Mouse (Mus musculus) heart, embryonic 11.5 days (tissue): ENCODE data around the gene 1190005I06Rik. TPM values are rescaled to one million over a fixed set of nuclear protein-coding genes. Genes with fewer than 3 reads are reported as not detected.
A peak's percentile ranks its signal among the peaks of the same experiment; 100 is the strongest.

Experiments used
- ATAC-seq: fragments of 200-750 bp; cut with Nextera tagmentation; replicated peaks from 2 replicates; pipeline ENCODE4 v1.8.0; 2017; ENCODE audit warnings: moderate library complexity; ENCODE audit not compliant: insufficient number of reproducible peaks, low FRiP score, low TSS enrichment
- H3K27ac ChIP-seq: fragments of 300-500 bp; sonication (generic); 2 replicates; pipeline ENCODE4 v1.5.1; 2014; ENCODE audit warnings: mild to moderate bottlenecking, low read depth, low read length
- H3K27me3 ChIP-seq: fragments of 300-500 bp; sonication (generic); 2 replicates; pipeline ENCODE4 v1.6.1; 2014; ENCODE audit warnings: mild to moderate bottlenecking, low read length, mixed read lengths; ENCODE audit not compliant: control insufficient read depth, insufficient read depth
- H3K36me3 ChIP-seq: fragments of 300-500 bp; sonication (generic); 2 replicates; pipeline ENCODE4 v1.6.1; 2014; ENCODE audit warnings: mild to moderate bottlenecking, low read length, moderate library complexity, mixed read lengths; ENCODE audit not compliant: control insufficient read depth, insufficient read depth
- H3K4me1 ChIP-seq: fragments of 300-500 bp; sonication (generic); 2 replicates; pipeline ENCODE4 v1.6.1; 2014; ENCODE audit warnings: low read length; ENCODE audit not compliant: control insufficient read depth, insufficient read depth
- H3K4me2 ChIP-seq: fragments of 300-500 bp; sonication (generic); 2 replicates; pipeline ENCODE4 v1.6.1; 2014; ENCODE audit warnings: mild to moderate bottlenecking, moderate library complexity
- H3K4me3 ChIP-seq: fragments of 300-500 bp; sonication (generic); 2 replicates; pipeline ENCODE4 v1.5.1; 2014; ENCODE audit warnings: low read depth, low read length
- H3K9ac ChIP-seq: fragments of 300-500 bp; sonication (generic); 2 replicates; pipeline ENCODE4 v1.6.1; 2014; ENCODE audit warnings: mild to moderate bottlenecking, low read depth, low read length, moderate library complexity
- H3K9me3 ChIP-seq: fragments of 300-500 bp; sonication (generic); replicated peaks from 2 replicates; pipeline ENCODE4 v1.6.1; 2016; ENCODE audit warnings: low read length; ENCODE audit not compliant: control insufficient read depth
- WGBS: fragments of 180-500 bp; shearing (Covaris S2); extraction: QIAGEN DNeasy Blood & Tissue Kit; methylation state at CpG from one replicate; pipeline ENCODE4 v1.1.7; 2014; ENCODE audit not compliant: insufficient replicate concordance; 5-methylcytosine and 5-hydroxymethylcytosine counted together
- polyA plus RNA-seq: library from polyadenylated mRNA; unstranded; fragments of >200 nt; fragmentation: Nextera tagmentation; extraction: Ambion mirVana; gene quantifications from 2 replicates; pipeline ENCODE4 v1.2.1, GENCODE M21; 2014

The 1190005I06Rik gene
- polyA plus RNA-seq, 1 experiment from 2014 or later = 4.6 TPM

DNA sequence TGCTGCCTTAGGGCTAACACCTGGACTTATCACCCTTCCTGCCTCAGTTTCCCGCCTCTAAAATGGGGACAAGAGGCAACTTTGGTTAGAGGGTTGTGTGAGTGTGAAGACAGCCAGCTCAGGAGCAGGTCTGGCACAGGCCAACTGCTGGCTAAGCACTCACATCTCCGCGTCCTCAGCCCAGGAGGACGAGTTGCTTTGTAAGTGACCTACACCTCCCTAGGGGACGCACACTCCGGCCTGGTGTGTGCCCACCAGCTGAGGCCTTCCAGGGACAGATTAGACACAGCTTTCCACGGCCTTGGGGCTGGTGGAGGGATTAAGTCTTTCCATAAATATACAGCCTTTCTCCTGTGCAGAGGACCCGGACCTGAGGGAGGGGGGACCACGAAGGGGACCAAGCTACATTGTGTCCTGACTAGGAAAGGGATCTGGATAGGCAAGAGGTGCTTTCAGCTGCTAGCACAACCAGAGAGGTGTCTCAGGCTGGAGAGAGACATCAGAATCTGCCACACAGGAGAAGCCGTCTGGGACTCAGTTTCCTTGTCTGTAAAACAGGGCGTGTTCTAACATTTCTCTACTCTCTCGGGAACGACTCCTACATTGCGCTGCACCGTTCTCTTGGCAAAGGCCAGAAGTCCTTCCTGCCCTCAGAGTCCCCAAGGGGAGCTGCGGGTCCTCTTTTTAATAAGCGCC is 14.3 kb downstream of the 1190005I06Rik start:
- Histone ChIP-seq H3K27ac (no peak overlapping the region), H3K27me3 (peaks cover 15% of the 10 kb centered on the region), H3K9me3 (0 out of 2 replicates have a peak, but pooled peaks cover 2% of the 10 kb centered on the region), H3K36me3 (no peaks in the 10 kb centered on the region), H3K9ac (peak overlapping the region; percentile 65; the same call in 1 of the 2 replicates), H3K4me2 (peak overlapping the region; percentile 95), H3K4me3 (peak overlapping the region; percentile 67), H3K4me1 (peaks cover 15% of the 10 kb centered on the region)
- 29% methylated on average over 17 of the region's 17 CpGs for WGBS
- ATAC-seq = no peak

DNA sequence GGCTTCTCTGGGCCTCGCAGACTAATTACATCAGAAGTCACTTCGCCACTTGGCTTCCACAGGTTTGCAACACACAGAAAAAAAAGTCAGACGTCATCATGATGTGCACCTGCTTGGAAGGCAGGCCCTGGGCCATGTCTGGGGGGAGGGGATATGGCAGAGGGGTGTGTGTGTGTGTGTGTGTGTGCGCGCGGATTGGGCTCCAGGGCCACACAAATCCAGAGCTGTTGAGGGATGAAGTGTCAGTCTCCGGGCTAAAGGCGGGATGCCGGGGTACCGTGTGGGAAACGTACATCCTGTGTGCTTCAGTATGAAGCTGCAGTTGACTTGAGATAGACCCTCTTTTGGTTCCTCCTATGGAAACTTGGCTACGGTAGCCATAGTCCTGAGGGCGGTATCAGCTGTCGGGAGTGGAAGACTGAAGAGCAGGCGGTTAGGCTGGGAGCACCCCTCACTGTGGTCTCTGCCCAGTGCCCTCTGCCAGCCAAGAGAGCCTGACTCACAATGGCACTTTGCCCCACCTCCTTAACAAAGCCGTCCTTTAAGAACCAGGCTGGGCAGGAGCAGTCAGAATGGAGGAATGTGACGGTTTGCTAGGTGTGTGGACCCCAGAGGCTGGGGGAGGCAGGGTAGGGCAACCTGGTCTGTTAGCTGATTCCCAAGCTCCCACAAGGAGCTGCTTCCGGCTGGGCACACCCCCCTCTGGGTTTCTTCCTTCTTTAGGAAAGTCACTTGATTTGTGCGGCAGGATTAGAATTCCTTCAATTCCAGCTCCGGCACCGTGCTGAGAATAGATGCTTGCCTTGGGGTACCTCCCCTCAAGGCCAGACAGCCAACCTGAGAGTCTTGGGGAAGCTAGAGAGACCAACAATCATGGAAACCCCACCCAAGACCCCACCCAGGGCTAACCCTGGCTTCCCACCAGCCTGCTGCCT is 15.7 kb downstream of the 1190005I06Rik start:
- peaks cover 15% of the 10 kb centered on the region for H3K4me1 ChIP-seq
- ATAC-seq = no peak

DNA sequence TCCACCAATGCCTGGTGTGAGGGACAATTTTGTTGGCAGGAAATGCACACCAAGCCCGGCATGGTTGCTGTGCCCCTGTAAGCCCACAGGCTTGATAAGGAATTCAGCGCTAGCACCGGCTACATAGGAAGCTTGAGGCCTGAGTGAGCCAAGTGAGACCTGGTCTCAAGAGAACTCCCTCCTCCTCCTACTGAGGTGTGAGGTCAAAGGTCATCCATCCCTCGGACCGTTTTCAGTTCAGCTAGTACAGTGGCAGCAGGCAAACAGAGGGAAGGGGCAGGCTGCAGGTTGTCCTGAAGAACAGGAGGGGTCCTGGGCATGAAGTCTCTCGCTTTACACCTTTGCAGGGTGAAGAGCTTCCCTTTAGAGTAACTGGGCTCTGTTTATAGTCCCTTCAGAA is 16.6 kb downstream of the 1190005I06Rik start:
- WGBS = 39% methylated on average over 6 of the region's 6 CpGs
- no peak for ATAC-seq
- 0 out of 2 replicates have a peak, but pooled peaks cover 2% of the 10 kb centered on the region for H3K9me3 ChIP-seq
- no peaks in the 10 kb centered on the region for H3K36me3 ChIP-seq
- H3K9ac ChIP-seq = no peak overlapping the region
- peaks cover 15% of the 10 kb centered on the region for H3K27me3 ChIP-seq
- H3K4me2 ChIP-seq = no peak overlapping the region
- no peak overlapping the region for H3K4me3 ChIP-seq
- H3K27ac ChIP-seq = no peak overlapping the region
- H3K4me1 ChIP-seq = peaks cover 15% of the 10 kb centered on the region

More for the DNA sequence above, 15.7 kb downstream of the 1190005I06Rik start:
- Histone ChIP-seq H3K4me3 (no peak overlapping the region), H3K27me3 (peaks cover 15% of the 10 kb centered on the region), H3K36me3 (no peaks in the 10 kb centered on the region), H3K9ac (no peak overlapping the region), H3K9me3 (0 out of 2 replicates have a peak, but pooled peaks cover 2% of the 10 kb centered on the region), H3K27ac (no peak overlapping the region), H3K4me2 (no peak overlapping the region)
- 72% methylated on average over 21 of the region's 21 CpGs for WGBS

DNA sequence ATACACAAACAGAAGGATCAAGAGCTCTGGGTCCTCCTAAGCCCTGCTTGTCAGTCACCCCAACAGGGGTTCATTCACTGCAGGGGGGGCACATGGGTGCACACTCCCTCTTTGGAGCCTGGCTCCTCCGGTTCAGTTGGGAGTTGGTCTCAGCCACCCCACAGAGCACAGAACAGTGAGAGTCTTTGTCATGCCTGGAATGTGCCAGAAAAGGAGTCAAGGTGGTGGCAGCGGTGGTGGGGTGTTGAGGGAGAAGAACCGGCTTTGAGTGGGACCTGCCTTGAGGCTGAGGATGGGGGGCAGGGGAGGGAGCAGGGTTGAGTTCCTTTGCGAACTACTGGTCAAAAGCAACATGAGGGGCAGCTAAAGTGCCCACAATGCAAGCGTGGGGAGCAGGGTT is 17.4 kb downstream of the 1190005I06Rik start:
- peaks cover 15% of the 10 kb centered on the region for H3K4me1 ChIP-seq
- H3K4me2 ChIP-seq = no peak overlapping the region
- peaks cover 9% of the 10 kb centered on the region for H3K27me3 ChIP-seq
- H3K9me3 ChIP-seq = 0 out of 2 replicates have a peak, but pooled peaks cover 2% of the 10 kb centered on the region
- ATAC-seq = no peak
- no peaks in the 10 kb centered on the region for H3K36me3 ChIP-seq
- no peak overlapping the region for H3K27ac ChIP-seq
- H3K9ac ChIP-seq = 0 out of 2 replicates have a peak overlapping the region, but pooled peaks have one; percentile 16
- WGBS = 30% methylated on average over 5 of the region's 5 CpGs
- no peak overlapping the region for H3K4me3 ChIP-seq

DNA sequence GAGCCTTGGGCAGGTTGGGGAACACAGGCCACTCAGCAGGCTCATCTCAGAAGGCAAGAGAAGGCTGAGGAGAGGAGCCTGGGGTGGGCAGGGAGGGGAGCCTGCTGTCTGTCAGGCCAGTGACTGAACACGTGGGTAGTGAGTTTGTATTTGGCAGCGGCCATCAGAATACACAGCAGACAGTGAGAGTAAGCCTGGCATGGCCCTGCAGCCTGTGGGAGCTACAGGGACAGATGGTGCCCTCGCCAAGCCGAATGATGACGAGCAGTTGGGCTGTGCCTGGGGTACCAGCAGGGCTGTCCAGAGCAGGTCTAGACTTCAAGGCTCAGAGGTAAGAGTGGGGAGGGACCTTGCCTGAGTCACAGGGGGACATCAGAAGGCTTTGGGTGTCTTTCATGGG is 20.1 kb downstream of the 1190005I06Rik start:
- no peak for ATAC-seq
- WGBS = 78% methylated on average over 5 of the region's 5 CpGs

DNA sequence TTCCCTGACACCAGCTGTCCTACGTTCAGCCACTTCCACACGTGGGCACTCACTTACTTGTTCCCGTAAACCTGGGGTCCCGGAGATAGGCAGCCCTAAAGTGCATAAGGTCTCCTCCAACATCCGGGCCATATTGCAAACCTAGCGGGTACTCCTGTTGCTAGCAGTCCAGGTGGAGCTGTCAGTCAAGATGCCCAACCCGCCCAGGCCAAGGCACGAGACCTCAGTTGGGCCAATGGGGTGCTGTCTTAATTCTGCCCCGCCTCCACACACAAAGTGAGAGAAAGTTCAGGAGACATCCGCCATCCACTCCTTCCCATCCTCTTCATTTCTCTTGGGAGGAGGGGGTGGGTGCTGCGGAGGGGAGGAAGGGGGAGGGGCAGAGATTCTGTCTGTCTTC is 21.0 kb downstream of the 1190005I06Rik start:
- Histone ChIP-seq H3K4me2 (no peak overlapping the region), H3K4me3 (no peak overlapping the region), H3K27ac (no peak overlapping the region), H3K9me3 (no peaks in the 10 kb centered on the region), H3K36me3 (no peaks in the 10 kb centered on the region), H3K9ac (no peak overlapping the region), H3K4me1 (peaks cover 19% of the 10 kb centered on the region), H3K27me3 (no peaks in the 10 kb centered on the region)
- ATAC-seq = no peak
- 51% methylated on average over 11 of the region's 11 CpGs for WGBS

More for the DNA sequence above, 20.1 kb downstream of the 1190005I06Rik start:
- peaks cover 14% of the 10 kb centered on the region for H3K4me1 ChIP-seq
- H3K9me3 ChIP-seq = no peaks in the 10 kb centered on the region
- H3K9ac ChIP-seq = no peak overlapping the region
- peaks cover 4% of the 10 kb centered on the region; the same call in 1 of the 2 replicates for H3K27me3 ChIP-seq
- no peak overlapping the region for H3K4me2 ChIP-seq
- H3K4me3 ChIP-seq = no peak overlapping the region
- H3K27ac ChIP-seq = no peak overlapping the region
- no peaks in the 10 kb centered on the region for H3K36me3 ChIP-seq

DNA sequence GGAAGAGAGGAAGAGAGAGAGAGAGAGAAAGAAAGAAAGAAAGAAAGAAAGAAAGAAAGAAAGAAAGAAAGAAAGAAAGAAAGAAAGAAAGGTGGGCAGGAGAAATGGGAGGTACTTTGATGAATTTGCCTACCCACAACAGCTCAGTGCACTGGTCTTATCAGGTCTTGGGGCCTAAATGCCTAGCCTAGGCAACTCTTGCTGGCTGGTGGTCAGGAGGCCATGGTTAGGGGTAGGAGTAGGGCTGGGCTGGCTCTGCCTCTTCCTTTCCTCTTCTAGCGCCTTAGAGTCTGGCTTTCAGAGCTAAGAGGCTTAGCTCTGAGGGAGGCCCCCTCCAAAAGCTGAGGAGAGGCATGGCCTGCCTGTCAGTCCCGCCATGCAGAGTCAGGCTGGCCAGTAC is 23.8 kb downstream of the 1190005I06Rik start:
- no peak overlapping the region for H3K4me3 ChIP-seq
- no peak overlapping the region for H3K4me2 ChIP-seq
- ATAC-seq = no peak
- no peaks in the 10 kb centered on the region for H3K36me3 ChIP-seq
- WGBS = 46% methylated on average over 2 of the region's 2 CpGs
- no peaks in the 10 kb centered on the region for H3K9me3 ChIP-seq
- H3K27ac ChIP-seq = no peak overlapping the region
- no peak overlapping the region for H3K9ac ChIP-seq
- H3K27me3 ChIP-seq = no peaks in the 10 kb centered on the region
- H3K4me1 ChIP-seq = peaks cover 27% of the 10 kb centered on the region

DNA sequence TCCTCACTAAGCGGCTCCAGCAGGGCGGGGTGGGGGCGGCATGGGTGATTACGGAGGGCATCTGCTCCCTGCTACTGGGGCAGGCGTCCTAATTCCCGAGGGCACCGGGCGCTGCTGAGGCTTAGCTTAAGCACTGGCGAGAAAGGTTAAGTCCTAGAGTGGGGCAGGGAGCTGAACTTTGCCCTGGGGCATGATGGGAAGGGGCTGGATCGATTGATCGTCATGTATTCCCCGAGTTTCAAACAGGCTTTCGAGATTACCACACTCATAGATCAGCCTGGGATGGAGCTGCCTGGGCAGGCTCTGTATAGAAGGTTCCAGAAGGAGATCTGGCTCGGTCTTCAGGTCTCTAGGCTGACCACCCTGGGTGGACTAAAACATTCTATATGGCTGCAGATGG is 25.3 kb downstream of the 1190005I06Rik start:
- no peaks in the 10 kb centered on the region for H3K9me3 ChIP-seq
- ATAC-seq = no peak
- no peaks in the 10 kb centered on the region for H3K27me3 ChIP-seq
- peak overlapping the region; percentile 9; the same call in 1 of the 2 replicates for H3K4me2 ChIP-seq
- peaks cover 31% of the 10 kb centered on the region for H3K4me1 ChIP-seq
- H3K4me3 ChIP-seq = no peak overlapping the region
- no peak overlapping the region for H3K27ac ChIP-seq
- no peaks in the 10 kb centered on the region for H3K36me3 ChIP-seq
- H3K9ac ChIP-seq = no peak overlapping the region
- WGBS = 49% methylated on average over 14 of the region's 14 CpGs
